In the genomic region with DNA sequence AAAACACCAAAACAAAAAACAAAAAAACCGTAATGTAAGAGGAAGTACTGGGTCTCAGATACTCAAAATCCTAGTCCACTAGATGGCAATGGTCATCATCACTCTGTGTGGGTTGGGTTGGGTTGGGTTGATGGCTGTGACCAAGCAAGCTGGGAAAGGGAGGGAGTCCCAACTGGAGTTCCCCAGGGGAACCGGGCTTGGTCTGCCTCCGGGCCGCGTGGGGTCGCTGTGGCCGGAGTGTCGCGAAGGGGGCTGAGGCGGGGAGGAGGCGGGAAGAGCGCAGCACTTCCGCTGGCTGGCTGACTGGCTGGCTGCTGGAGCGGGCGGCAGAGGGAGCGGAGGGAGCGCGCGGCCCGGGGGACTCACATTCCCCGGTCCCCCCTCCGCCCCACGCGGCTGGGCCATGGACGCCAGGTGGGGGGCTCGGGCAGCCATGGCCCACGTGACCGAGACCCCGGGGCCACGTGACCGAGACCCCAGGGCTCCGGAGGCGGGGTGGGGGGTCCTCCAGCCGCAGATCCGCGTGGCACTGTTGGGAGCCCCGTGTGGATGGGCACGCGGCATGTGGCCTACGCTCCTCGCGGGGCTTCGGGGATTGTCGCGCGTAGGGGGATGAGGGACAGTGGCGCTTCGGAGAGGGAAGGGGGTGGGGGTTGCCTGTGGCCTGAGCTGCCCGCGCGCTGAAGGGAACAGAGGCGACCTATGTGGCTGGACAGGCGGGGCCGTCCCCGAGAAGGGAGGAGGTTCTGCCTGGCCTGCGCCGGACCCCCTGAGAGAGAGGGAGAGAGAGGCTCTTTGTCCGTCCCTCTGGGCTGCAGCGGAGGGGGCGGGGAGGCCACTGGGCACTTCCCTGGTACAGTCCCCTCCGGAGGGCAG, we compare ENCODE assay signal across 8 mouse cellular contexts. TPM values are rescaled to one million over a fixed set of nuclear protein-coding genes. Genes with fewer than 3 reads are reported as not detected.
DNase-seq lines count a peak whose midpoint lies in the region; ATAC-seq and TF ChIP-seq lines count a peak whose summit lies in the region.

A gene (plus strand): TSS at position 220 of the 876 bp plus-strand sequence.

- DNase-seq in CD4-positive helper T cell, adult 2 months (ENCODE audit: low read depth, low spot score): peak; percentile 90
- peak; percentile 97 for DNase-seq in brain, embryonic 14.5 days (ENCODE audit: low read depth)
- DNase-seq in forebrain, embryonic 10.5 days (ENCODE audit: extremely low spot score, low spot score): peak; percentile 93
- DNase-seq in kidney, postnatal 14 days: peak; percentile 95
- DNase-seq in liver, embryonic 14.5 days (ENCODE audit: low read depth in 3 of 3, low spot score in 3 of 3): peak; percentile 65 to 77 (median 66)
- DNase-seq in neural tube, embryonic 10.5 days (ENCODE audit: extremely low spot score, low spot score): peak; percentile 95

- H3K4me2 ChIP-seq in heart, embryonic 14.5 days (ENCODE audit: low read length): peak within 1 kb of the TSS; percentile 89
- H3K4me2 ChIP-seq in liver, embryonic 14.5 days (ENCODE audit: low read depth): peak within 1 kb of the TSS; percentile 98
- peak within 1 kb of the TSS; percentile 86 for H3K4me2 ChIP-seq in stomach, embryonic 15.5 days

- peak; percentile 79 for ATAC-seq in heart, embryonic 14.5 days (ENCODE audit: insufficient number of reproducible peaks, insufficient read depth, low FRiP score, low read depth)
- ATAC-seq in liver, embryonic 14.5 days (ENCODE audit: insufficient read depth): peak; percentile 75
- peak; percentile 78 for ATAC-seq in stomach, embryonic 15.5 days (ENCODE audit: insufficient read depth, low FRiP score, low read depth)

- H3K9me3 ChIP-seq in forebrain, embryonic 10.5 days: no peaks in the 10 kb centered on the region
- no peaks in the 10 kb centered on the region for H3K9me3 ChIP-seq in heart, embryonic 14.5 days (ENCODE audit: control insufficient read depth, low read length)
- no peaks in the 10 kb centered on the region for H3K9me3 ChIP-seq in liver, embryonic 14.5 days (ENCODE audit: control insufficient read depth, low read length)
- H3K9me3 ChIP-seq in stomach, embryonic 15.5 days: no peaks in the 10 kb centered on the region

- WGBS in forebrain, embryonic 10.5 days: under 1% methylated on average over 59 of the region's 61 CpGs
- under 1% methylated on average over 57 of the region's 61 CpGs for WGBS in heart, embryonic 14.5 days
- WGBS in liver, embryonic 14.5 days (ENCODE audit: insufficient replicate concordance): 2% methylated on average over 52 of the region's 61 CpGs
- under 1% methylated on average over 60 of the region's 61 CpGs for WGBS in stomach, embryonic 15.5 days

- peak within 1 kb of the TSS; percentile 92 for H3K4me3 ChIP-seq in forebrain, embryonic 10.5 days
- H3K4me3 ChIP-seq in heart, embryonic 14.5 days (ENCODE audit: control insufficient read depth in 1 of 2, insufficient read depth in 1 of 2, low read depth in 1 of 2, low read length in 2 of 2): peak within 1 kb of the TSS; percentile 81 to 90
- peak within 1 kb of the TSS; percentile 77 to 93 for H3K4me3 ChIP-seq in liver, embryonic 14.5 days (ENCODE audit: insufficient read depth in 1 of 2, low read depth in 2 of 2, low read length in 2 of 2)
- peak within 1 kb of the TSS; percentile 99 for H3K4me3 ChIP-seq in stomach, embryonic 15.5 days (replicated peaks)

- peaks cover 43% of the 10 kb centered on the region for H3K36me3 ChIP-seq in forebrain, embryonic 10.5 days (replicated peaks)
- H3K36me3 ChIP-seq in heart, embryonic 14.5 days (ENCODE audit: control insufficient read depth, insufficient read depth, low read length): peaks cover 41% of the 10 kb centered on the region
- peaks cover 19% of the 10 kb centered on the region for H3K36me3 ChIP-seq in liver, embryonic 14.5 days (replicated peaks; ENCODE audit: control insufficient read depth, insufficient read depth, low read depth)
- H3K36me3 ChIP-seq in stomach, embryonic 15.5 days: peaks cover 25% of the 10 kb centered on the region

- H3K27ac ChIP-seq in forebrain, embryonic 10.5 days: peak within 1 kb of the TSS; percentile 96
- H3K27ac ChIP-seq in heart, embryonic 14.5 days (replicated peaks in 1 of 2; ENCODE audit: control insufficient read depth in 1 of 2, insufficient read depth in 1 of 2, low read depth in 2 of 2, low read length in 2 of 2): peak within 1 kb of the TSS; percentile 46 to 77
- peak within 1 kb of the TSS; percentile 20; the same call in 1 of the 2 replicates for H3K27ac ChIP-seq in liver, embryonic 14.5 days
- peak within 1 kb of the TSS; percentile 88 for H3K27ac ChIP-seq in stomach, embryonic 15.5 days

- peak; percentile 83 for TF ChIP-seq POLR2A in brain, embryonic 14.5 days (IDR thresholded peaks at IDR 0.05; ENCODE audit: borderline replicate concordance, extremely low read depth, insufficient read depth, insufficient read length, poor library complexity, severe bottlenecking)

- peak within 1 kb of the TSS; percentile 92 for H3K9ac ChIP-seq in heart, embryonic 14.5 days (ENCODE audit: low read length)
- H3K9ac ChIP-seq in liver, embryonic 14.5 days (replicated peaks): peak within 1 kb of the TSS; percentile 90
- H3K9ac ChIP-seq in stomach, embryonic 15.5 days: peak within 1 kb of the TSS; percentile 98

- peak; percentile 83 for TF ChIP-seq CTCF in brain, embryonic 14.5 days (IDR thresholded peaks at IDR 0.05; ENCODE audit: borderline replicate concordance, extremely low read depth, insufficient read depth, insufficient read length)
- peak; percentile 93 for TF ChIP-seq CTCF in liver, embryonic 14.5 days (IDR thresholded peaks at IDR 0.05; ENCODE audit: low read depth)

- H3K27me3 ChIP-seq in forebrain, embryonic 10.5 days (ENCODE audit: poor library complexity, severe bottlenecking): no peaks in the 10 kb centered on the region
- no peaks in the 10 kb centered on the region for H3K27me3 ChIP-seq in heart, embryonic 14.5 days (ENCODE audit: control insufficient read depth, insufficient read depth, low read length)
- H3K27me3 ChIP-seq in liver, embryonic 14.5 days (ENCODE audit: control insufficient read depth, insufficient read depth, low read length): no peaks in the 10 kb centered on the region
- 0 out of 2 replicates have a peak, but pooled peaks cover 2% of the 10 kb centered on the region for H3K27me3 ChIP-seq in stomach, embryonic 15.5 days (replicated peaks)

- no peak for TF ChIP-seq EP300 in liver, embryonic 14.5 days (IDR thresholded peaks at IDR 0.05; ENCODE audit: low read depth)

- peaks cover 56% of the 10 kb centered on the region for H3K4me1 ChIP-seq in forebrain, embryonic 10.5 days
- H3K4me1 ChIP-seq in heart, embryonic 14.5 days (ENCODE audit: control insufficient read depth in 2 of 2, insufficient read depth in 2 of 2, low read length in 2 of 2): peaks cover 10 to 12% of the 10 kb centered on the region in 2 experiments; a peak in 3 of 4 replicates
- H3K4me1 ChIP-seq in liver, embryonic 14.5 days (replicated peaks; ENCODE audit: control insufficient read depth in 2 of 2, insufficient read depth in 2 of 2, low read length in 1 of 2): peaks cover 3 to 4% of the 10 kb centered on the region in 2 experiments; a peak in 2 of 4 replicates
- H3K4me1 ChIP-seq in stomach, embryonic 15.5 days: peaks cover 23% of the 10 kb centered on the region

RNA-seq across cellular contexts. Expression of the gene that starts here (rescaled TPM):
- 79.5 and 89.1 TPM in 2 replicates for polyA plus RNA-seq in brain, embryonic 14.5 days (2012; rRNA removed)
- polyA plus RNA-seq in forebrain, embryonic 10.5 days (2016; fragmentation: Nextera tagmentation; extraction: Ambion mirVana): 114 and 117 TPM in 2 replicates
- 91.3 and 92.4 TPM in 2 replicates for polyA plus RNA-seq in heart, embryonic 14.5 days (2014; fragmentation: Nextera tagmentation; extraction: Ambion mirVana)
- polyA plus RNA-seq in liver, embryonic 14.5 days (2012; rRNA removed): 27.6 and 29.9 TPM in 2 replicates
- polyA plus RNA-seq in liver, embryonic 14.5 days (2014; fragmentation: Nextera tagmentation; extraction: Ambion mirVana): 44.8 and 46.4 TPM in 2 replicates
- 115 and 131 TPM in 2 replicates for polyA plus RNA-seq in stomach, embryonic 15.5 days (2015; fragmentation: Nextera tagmentation; extraction: Ambion mirVana)

Comparison
In these comparisons a context has a peak if more than half of its experiments do, and no peak if none do; other contexts are left out.
1. Peak in every context shown above with its lines: DNase-seq, ATAC-seq, H3K4me3 ChIP-seq and H3K27ac ChIP-seq.
2. H3K27ac ChIP-seq: peak in every context shown above with its lines; median percentile 96 in forebrain, embryonic 10.5 days; 88 in stomach, embryonic 15.5 days; 62 in heart, embryonic 14.5 days; 20 in liver, embryonic 14.5 days.